Mouse (Mus musculus): Measurements from ENCODE around the gene Msrb3. TPM values are rescaled to one million over a fixed set of nuclear protein-coding genes. Genes with fewer than 3 reads are reported as not detected.

Gene Msrb3
- total and polyA plus RNA-seq, 3 experiments, result 0.15 TPM; not detected in 1

- H3K9ac ChIP-seq (ENCODE audit: control insufficient read depth, low read depth, low read length, poor library complexity, severe bottlenecking), result no peak overlapping the region
- peaks cover 0 to 17% of the 10 kb centered on the region in 2 experiments; a peak in 2 of 4 replicates for H3K36me3 ChIP-seq (ENCODE audit: control insufficient read depth in 1 of 2, insufficient read depth in 2 of 2, low read length in 2 of 2)
- DNase-seq (ENCODE audit: low read depth, low spot score), result no peak
- no peaks in the 10 kb centered on the region for H3K27me3 ChIP-seq (ENCODE audit: control insufficient read depth in 1 of 2, insufficient read depth in 2 of 2, low read length in 2 of 2)
- no peaks in the 10 kb centered on the region for H3K79me2 ChIP-seq (ENCODE audit: control insufficient read depth, insufficient read depth, low read length, poor library complexity)
- H3K9me3 ChIP-seq (replicated peaks; ENCODE audit: insufficient read depth, low read length), result no peaks in the 10 kb centered on the region
- peaks cover 9 to 25% of the 10 kb centered on the region in 2 experiments for H3K4me1 ChIP-seq (ENCODE audit: control insufficient read depth in 1 of 2, insufficient read depth in 2 of 2, low read length in 2 of 2)
- TF ChIP-seq TBP (IDR thresholded peaks at IDR 0.05; ENCODE audit: low read depth, low read length), result no peak
- no peak for TF ChIP-seq POLR2AphosphoS5 (IDR thresholded peaks at IDR 0.05; ENCODE audit: borderline replicate concordance, low read depth, low read length)
- no peak for TF ChIP-seq ZNF384 (IDR thresholded peaks at IDR 0.05; ENCODE audit: low read depth, low read length)
- no peak for TF ChIP-seq UBTF (IDR thresholded peaks at IDR 0.05; ENCODE audit: borderline replicate concordance, insufficient read depth, low read depth, low read length)
- TF ChIP-seq ZKSCAN1 (IDR thresholded peaks at IDR 0.05; ENCODE audit: low read depth, low read length), result no peak
- no peak for TF ChIP-seq USF1 (IDR thresholded peaks at IDR 0.05; ENCODE audit: low read depth, low read length)
- TF ChIP-seq CTCF (IDR thresholded peaks at IDR 0.05 in 2 of 3, conservative IDR thresholded peaks at IDR 0.05 in 1 of 3; ENCODE audit: control insufficient read depth in 1 of 3, insufficient read depth in 1 of 3, low read depth in 2 of 3, low read length in 3 of 3, poor library complexity in 1 of 3, severe bottlenecking in 1 of 3), result no peak
- TF ChIP-seq GABPA (IDR thresholded peaks at IDR 0.05; ENCODE audit: low read depth, low read length), result no peak
- no peak for TF ChIP-seq RCOR1 (IDR thresholded peaks at IDR 0.05; ENCODE audit: low read depth, low read length)
- no peak for TF ChIP-seq NELFE (IDR thresholded peaks at IDR 0.05; ENCODE audit: low read depth, low read length)
- H3K4me3 ChIP-seq (ENCODE audit: control insufficient read depth in 1 of 2, insufficient read depth in 1 of 2, low read depth in 2 of 2, low read length in 2 of 2), result no peak overlapping the region
- no peak overlapping the region for H3K27ac ChIP-seq (ENCODE audit: control insufficient read depth, low read depth, low read length)
These were observed 544 bp downstream of the Msrb3 start for GRCm38 (mm10) chr10:120898357-120898756.

GRCm38 (mm10) chr10:120895899-120896289, 3.0 kb downstream of the Msrb3 start:
- DNase-seq (ENCODE audit: low read depth, low spot score), result peak; percentile 94
- H3K4me1 ChIP-seq (ENCODE audit: control insufficient read depth in 1 of 2, insufficient read depth in 2 of 2, low read length in 2 of 2), result peaks cover 9 to 20% of the 10 kb centered on the region in 2 experiments
- H3K27me3 ChIP-seq (ENCODE audit: control insufficient read depth in 1 of 2, insufficient read depth in 2 of 2, low read length in 2 of 2), result no peaks in the 10 kb centered on the region
- H3K27ac ChIP-seq (ENCODE audit: control insufficient read depth, low read depth, low read length), result peak overlapping the region; percentile 89
- no peaks in the 10 kb centered on the region for H3K9me3 ChIP-seq (replicated peaks; ENCODE audit: insufficient read depth, low read length)
- H3K9ac ChIP-seq (ENCODE audit: control insufficient read depth, low read depth, low read length, poor library complexity, severe bottlenecking), result peak overlapping the region; percentile 56
- H3K4me3 ChIP-seq (ENCODE audit: control insufficient read depth in 1 of 2, insufficient read depth in 1 of 2, low read depth in 2 of 2, low read length in 2 of 2), result peak overlapping the region; percentile 41 to 58
- peaks cover 0 to 15% of the 10 kb centered on the region in 2 experiments; a peak in 2 of 4 replicates for H3K36me3 ChIP-seq (ENCODE audit: control insufficient read depth in 1 of 2, insufficient read depth in 2 of 2, low read length in 2 of 2)
- no peaks in the 10 kb centered on the region for H3K79me2 ChIP-seq (ENCODE audit: control insufficient read depth, insufficient read depth, low read length, poor library complexity)
- no peak for TF ChIP-seq E2F4 (IDR thresholded peaks at IDR 0.05; ENCODE audit: borderline replicate concordance, low read depth, low read length)
- TF ChIP-seq NRF1 (IDR thresholded peaks at IDR 0.05; ENCODE audit: insufficient read depth, low read depth, low read length, poor library complexity, severe bottlenecking), result no peak
- TF ChIP-seq MAX (IDR thresholded peaks at IDR 0.05; ENCODE audit: low read length), result peak; percentile 50; the same call in 1 of the 2 replicates
- no peak for TF ChIP-seq POLR2AphosphoS2 (IDR thresholded peaks at IDR 0.05; ENCODE audit: low read length)
- peak; percentile 5 for TF ChIP-seq RAD21 (IDR thresholded peaks at IDR 0.05; ENCODE audit: low read depth, low read length)
- TF ChIP-seq TAL1 (IDR thresholded peaks at IDR 0.05; ENCODE audit: low read length), result peak; percentile 67
- no peak for TF ChIP-seq TBP (IDR thresholded peaks at IDR 0.05; ENCODE audit: low read depth, low read length)
- TF ChIP-seq EP300 (IDR thresholded peaks at IDR 0.05; ENCODE audit: low read depth in 1 of 2, low read length in 2 of 2), result peak; percentile 75 to 90
- TF ChIP-seq USF1 (IDR thresholded peaks at IDR 0.05; ENCODE audit: low read depth, low read length), result no peak
- 0 out of 2 replicates have a peak, but pooled peaks have one; percentile 26 for TF ChIP-seq BHLHE40 (IDR thresholded peaks at IDR 0.05; ENCODE audit: borderline replicate concordance, low read depth, low read length)
- peak; percentile 86 for TF ChIP-seq SIN3A (IDR thresholded peaks at IDR 0.05; ENCODE audit: low read length)
- peak; percentile 91 for TF ChIP-seq GATA1 (IDR thresholded peaks at IDR 0.05; ENCODE audit: low read depth, low read length)
- no peak for TF ChIP-seq CHD2 (IDR thresholded peaks at IDR 0.05; ENCODE audit: low read length)
- no peak for TF ChIP-seq CHD1 (IDR thresholded peaks at IDR 0.05; ENCODE audit: low read depth, low read length)
- TF ChIP-seq SMC3 (IDR thresholded peaks at IDR 0.05; ENCODE audit: low read depth, low read length), result peak; percentile 17; the same call in 1 of the 2 replicates
- TF ChIP-seq MEF2A (IDR thresholded peaks at IDR 0.05; ENCODE audit: extremely low read depth, insufficient replicate concordance, low read depth, low read length, poor library complexity, severe bottlenecking), result no peak
- peak in 1 of 2 experiments; percentile 36; a peak in 1 of 4 replicates for TF ChIP-seq POLR2A (IDR thresholded peaks at IDR 0.05; ENCODE audit: control insufficient read depth in 1 of 2, insufficient read depth in 1 of 2, low read depth in 1 of 2, low read length in 2 of 2, poor library complexity in 1 of 2)
- no peak for TF ChIP-seq ZKSCAN1 (IDR thresholded peaks at IDR 0.05; ENCODE audit: low read depth, low read length)
- TF ChIP-seq MXI1 (IDR thresholded peaks at IDR 0.05; ENCODE audit: low read depth, low read length), result peak; percentile 46; the same call in 1 of the 2 replicates
- TF ChIP-seq ZC3H11A (IDR thresholded peaks at IDR 0.05; ENCODE audit: low read depth, low read length), result no peak
- no peak for TF ChIP-seq POLR2AphosphoS5 (IDR thresholded peaks at IDR 0.05; ENCODE audit: borderline replicate concordance, low read depth, low read length)
- TF ChIP-seq JUND (IDR thresholded peaks at IDR 0.05; ENCODE audit: low read depth, low read length), result no peak
- peak; percentile 36 for TF ChIP-seq ELF1 (IDR thresholded peaks at IDR 0.05; ENCODE audit: low read depth, low read length)
- peak; percentile 87 for TF ChIP-seq TCF12 (IDR thresholded peaks at IDR 0.05; ENCODE audit: low read depth, low read length)
- peak in 2 of 3 experiments; percentile 11 to 41; a peak in 2 of 6 replicates for TF ChIP-seq CTCF (IDR thresholded peaks at IDR 0.05 in 2 of 3, conservative IDR thresholded peaks at IDR 0.05 in 1 of 3; ENCODE audit: control insufficient read depth in 1 of 3, insufficient read depth in 1 of 3, low read depth in 2 of 3, low read length in 3 of 3, poor library complexity in 1 of 3, severe bottlenecking in 1 of 3)
- no peak for TF ChIP-seq NELFE (IDR thresholded peaks at IDR 0.05; ENCODE audit: low read depth, low read length)
- no peak for TF ChIP-seq UBTF (IDR thresholded peaks at IDR 0.05; ENCODE audit: borderline replicate concordance, insufficient read depth, low read depth, low read length)

All from MEL (cell line).